Mouse (Mus musculus) myocyte (in vitro differentiated cells): ENCODE results near the gene BC030499.

Source experiments
- CEBPB ChIP-seq: IDR thresholded peaks from 2 replicates; pipeline ENCODE4 v1.6.1; 2011; ENCODE audit warnings: mild to moderate bottlenecking, moderate library complexity; ENCODE audit not compliant: poor library complexity, insufficient read depth, severe bottlenecking
- E2F4 ChIP-seq: IDR thresholded peaks from one replicate; pipeline ENCODE4 v1.6.1; 2011; ENCODE audit warnings: mild to moderate bottlenecking, control low read depth, moderate library complexity; ENCODE audit not compliant: insufficient read depth
- POLR2A ChIP-seq: IDR thresholded peaks from one replicate; pipeline ENCODE4 v1.6.1; 2011; ENCODE audit warnings: low read depth, mild to moderate bottlenecking, control low read depth, moderate library complexity; ENCODE audit not compliant: insufficient read length
- POLR2AphosphoS2 ChIP-seq: IDR thresholded peaks from one replicate; pipeline ENCODE4 v1.6.1; 2011; ENCODE audit warnings: low read depth, control low read depth; ENCODE audit not compliant: insufficient read length
- USF1 ChIP-seq: IDR thresholded peaks from one replicate; pipeline ENCODE4 v1.6.1; 2011; ENCODE audit warnings: low read depth, mild to moderate bottlenecking, control low read depth, moderate library complexity

DNA sequence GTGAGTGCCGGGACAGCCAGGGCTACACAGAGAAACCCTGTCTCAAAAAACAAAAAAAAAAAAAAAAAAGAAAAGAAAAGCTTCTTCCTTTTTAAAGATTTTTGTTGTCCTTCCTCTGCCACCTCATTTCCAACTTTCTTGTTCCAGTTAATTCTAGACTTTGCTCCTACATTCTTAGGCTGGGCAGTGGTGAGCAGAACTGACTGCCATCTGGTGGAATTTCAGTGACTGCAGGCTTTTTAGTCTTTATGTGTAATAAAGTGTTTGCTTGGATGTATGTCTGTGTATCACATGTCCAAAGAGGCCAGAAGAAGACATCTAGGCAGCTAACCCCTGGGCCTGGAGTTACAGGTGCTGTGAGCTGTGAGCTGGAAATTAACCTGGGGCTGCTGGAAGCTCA lies 34.0 kb upstream of the BC030499 start:
- TF ChIP-seq POLR2A (no peak), E2F4 (no peak), POLR2AphosphoS2 (no peak), USF1 (no peak), CEBPB (no peak)
